Mouse (Mus musculus): ENCODE measurements around the gene Pacsin2.

Gene Pacsin2

DNA sequence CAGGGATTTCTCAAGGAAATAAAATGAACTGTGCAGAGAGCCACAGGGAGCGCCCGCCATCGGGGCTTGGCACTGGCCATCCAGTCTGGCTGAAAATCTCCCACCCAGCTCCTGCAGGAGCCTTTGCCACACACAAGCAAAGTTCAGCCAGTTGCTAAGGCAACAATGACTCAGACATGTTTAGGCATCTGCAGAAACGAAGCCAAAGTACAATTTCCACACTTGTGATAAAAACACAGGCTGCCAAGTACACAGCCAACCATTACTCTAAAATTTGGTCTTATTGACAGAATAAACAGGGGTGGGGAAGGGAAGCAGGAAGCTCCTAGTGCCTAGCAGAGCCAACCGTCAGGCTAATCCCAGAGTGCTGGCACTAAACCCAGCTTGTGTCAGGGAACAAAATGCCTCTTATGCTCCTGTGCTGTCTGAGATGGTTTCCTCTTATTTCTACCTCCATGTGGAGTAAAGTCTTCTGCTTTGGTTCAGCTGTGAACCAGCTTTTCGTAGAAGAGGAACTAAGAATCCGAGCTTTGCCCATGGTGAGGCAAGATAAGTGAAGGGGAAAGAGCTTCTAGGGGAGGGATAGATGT is 12.7 kb downstream of the Pacsin2 start:
- DNase-seq (ENCODE audit: low spot score): no peak

DNA sequence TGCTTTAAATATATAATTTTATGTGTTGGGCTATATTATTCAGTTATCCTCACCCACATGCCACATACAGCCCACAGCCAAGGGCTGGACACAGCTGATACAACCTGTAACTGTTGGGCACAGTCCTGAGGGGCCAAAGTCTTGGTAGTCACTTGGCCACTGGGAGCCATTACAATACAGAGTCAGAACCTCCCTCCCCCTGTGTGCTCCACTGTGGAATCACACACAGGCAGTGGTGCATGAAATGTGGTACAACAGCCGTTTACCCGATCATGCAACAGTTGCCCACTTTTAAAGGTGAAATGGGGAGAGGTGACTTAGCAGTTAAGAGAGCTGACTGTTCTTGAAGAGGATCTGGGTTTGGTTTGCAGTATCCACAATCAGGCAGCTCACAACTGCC is 14.4 kb downstream of the Pacsin2 start:
- DNase-seq (ENCODE audit: low spot score): no peak

DNA sequence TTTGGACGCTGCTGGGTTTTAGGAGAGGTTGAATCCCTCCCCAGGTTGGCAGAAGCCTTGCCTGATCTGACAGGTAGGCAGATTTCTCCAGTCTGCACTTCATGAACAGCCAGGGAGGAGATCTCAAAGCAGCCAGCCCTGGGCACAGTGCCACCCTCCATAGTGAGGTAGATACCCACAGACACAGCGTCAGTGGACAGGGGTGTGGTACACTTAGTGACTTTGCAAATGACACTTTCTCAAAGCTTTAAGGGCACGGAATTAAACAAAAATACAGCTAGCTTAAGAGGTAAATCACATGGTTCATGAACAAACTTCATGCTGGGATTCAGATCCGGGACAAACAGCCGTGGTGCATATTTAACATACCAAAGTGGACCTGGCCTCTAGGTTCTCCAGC is 15.8 kb downstream of the Pacsin2 start:
- DNase-seq (ENCODE audit: low spot score): no peak

DNA sequence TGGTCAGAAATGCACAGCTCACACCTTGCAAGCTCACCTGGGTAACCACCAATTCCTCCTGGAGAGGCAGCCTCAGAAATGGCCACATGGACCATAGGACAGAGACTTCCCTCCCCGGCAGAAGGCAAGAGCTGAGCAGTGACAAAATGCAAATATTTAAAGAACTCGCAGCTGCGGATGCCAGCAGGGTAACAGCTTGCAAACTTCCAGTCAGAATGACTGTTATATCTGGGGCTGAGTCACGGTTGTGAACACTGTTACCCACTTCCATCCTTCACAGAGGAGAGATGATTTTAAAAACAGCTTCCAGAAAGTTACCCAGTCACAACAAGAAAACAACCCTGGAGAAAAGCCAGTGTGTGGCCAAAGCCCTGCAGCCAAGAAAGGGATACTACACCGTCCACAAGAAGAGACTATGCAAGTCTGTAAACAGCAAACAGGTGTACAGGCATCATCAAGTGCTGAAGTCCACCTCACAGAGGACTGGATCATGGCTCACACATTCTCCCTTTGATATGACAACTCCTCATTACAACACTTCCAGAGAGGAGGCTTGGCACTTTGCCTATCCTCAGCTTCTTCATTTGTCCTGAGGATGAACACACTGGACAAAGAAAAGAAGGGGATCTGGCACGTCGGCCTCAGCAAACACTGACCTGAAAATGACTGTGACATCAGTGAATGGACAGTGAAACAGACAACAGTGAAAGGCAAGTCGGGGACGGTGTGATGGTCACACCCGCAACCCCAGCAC is 16.4 kb downstream of the Pacsin2 start:
- DNase-seq (ENCODE audit: low spot score): no peak

DNA sequence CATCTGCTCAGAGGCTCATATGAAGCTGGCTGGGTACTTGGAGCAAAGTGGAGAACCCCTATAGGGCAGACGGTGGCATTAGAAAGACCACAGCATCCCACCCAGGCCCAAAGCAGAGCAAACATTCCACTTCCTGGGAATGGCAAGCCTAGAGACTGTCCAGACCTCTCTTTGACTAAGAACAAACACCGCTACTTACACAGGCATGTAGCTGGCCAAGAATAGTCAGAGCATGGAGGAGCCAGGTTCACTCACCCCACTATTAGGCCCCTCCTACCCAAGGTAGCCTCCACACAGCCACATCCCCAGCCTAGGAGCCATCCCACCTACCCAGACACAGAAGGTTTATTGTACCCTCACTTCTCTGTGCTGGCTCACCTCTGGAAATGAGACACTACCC is 18.5 kb downstream of the Pacsin2 start:
- no peak for DNase-seq (ENCODE audit: low spot score)

DNA sequence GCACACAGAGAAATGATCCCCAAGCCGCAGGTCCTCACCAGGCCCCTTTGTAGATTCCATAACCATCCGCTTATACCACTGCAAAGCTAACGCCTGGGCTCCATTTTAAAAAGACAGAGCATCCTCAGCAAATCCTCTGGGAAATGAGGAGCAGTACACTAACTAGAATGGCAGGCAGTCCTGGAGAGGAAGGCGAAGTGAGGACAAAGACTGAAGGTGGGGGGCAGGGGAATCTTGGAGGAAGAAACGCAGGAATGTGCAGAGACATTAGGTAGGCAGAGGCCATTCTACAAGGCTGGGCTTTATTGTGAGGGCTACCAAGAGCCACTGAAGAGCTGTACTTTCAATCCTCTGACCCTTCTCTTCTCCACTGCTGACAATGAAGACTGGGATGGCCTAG is 19.0 kb downstream of the Pacsin2 start:
- no peak for DNase-seq (ENCODE audit: low spot score)

DNA sequence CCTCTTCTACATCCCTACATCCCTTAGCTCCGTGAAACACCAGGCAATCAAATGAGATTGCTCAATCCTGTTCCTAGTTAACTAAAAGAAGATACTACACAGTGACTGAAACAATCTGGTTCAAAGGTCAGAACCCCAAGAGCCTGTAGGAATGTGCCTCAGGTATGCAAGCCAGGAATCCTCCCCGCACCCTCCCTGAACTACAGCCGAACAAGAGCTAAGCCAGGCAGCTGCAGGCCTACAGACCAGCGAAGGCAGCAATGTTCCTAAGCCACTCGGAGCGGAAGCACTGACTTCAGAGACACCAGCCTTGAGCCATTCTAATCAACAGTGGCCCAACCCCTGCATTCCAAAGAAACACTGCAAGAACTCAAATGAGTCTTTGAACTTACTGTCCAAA is 20.0 kb downstream of the Pacsin2 start:
- DNase-seq (ENCODE audit: low spot score): no peak

DNA sequence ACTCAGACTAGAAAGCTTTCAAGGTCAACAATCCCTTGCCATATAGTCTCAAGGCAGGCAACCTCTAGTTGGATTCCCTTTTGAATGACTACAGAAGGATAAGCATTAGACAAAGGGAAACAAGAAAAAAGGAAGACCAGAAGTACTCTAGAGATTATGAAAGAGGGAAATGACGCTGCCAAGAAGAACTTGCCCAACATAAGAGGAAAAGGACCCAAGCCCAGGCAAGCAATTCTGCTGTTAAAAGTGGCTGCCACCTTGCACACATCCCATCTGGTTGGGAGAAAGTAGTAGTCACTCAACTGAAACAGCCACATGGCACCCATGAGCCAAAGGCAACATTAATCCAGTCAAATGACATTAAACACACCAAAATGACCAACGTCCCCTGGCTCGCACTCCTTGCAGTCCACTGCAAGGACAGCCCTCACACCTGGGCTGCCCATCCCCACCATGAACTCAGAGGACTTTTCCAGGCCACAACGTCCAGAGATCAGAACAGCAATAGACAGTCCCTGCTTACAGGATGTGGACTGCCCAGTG is 21.8 kb downstream of the Pacsin2 start:
- no peak for DNase-seq (ENCODE audit: low spot score)

DNA sequence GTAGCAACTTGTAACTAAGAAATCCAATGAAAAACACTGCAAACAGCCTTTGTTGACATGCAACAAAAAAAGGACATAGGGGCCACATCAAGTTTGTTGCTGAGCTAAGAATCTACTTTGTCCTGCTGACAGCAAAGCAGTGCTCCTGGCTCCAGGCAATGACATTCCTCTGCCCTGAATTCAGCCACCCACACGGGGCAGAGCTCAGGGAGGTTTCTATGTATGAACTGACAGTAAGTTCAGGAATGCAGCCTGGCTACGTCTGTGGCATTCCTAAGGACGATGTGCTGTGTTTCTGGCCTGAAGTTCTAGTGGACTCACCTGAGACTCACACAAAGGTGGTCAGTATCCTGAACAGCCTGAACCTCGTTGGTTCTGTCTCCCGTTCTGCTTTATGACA is 23.7 kb downstream of the Pacsin2 start:
- no peak for DNase-seq (ENCODE audit: low spot score)

DNA sequence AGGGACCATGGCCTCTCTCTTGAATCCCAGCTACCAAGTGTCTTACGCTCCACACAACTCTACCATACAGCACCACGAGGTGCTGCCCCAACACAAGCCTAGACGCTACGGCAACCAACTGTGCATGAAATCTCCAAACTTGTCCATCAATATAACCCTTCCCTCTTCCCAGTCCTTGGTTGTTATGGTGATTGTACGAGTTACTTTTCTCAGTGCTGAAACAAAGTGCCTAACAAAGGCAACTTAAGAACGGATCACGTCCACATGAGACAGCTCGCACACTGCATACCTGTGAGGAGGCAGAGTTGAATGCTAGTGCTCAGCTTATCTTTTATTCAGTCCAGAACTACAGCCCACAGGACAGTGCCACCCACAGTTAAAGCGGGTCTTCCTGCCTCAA is 27.9 kb downstream of the Pacsin2 start:
- no peak for DNase-seq (ENCODE audit: low spot score)

DNA sequence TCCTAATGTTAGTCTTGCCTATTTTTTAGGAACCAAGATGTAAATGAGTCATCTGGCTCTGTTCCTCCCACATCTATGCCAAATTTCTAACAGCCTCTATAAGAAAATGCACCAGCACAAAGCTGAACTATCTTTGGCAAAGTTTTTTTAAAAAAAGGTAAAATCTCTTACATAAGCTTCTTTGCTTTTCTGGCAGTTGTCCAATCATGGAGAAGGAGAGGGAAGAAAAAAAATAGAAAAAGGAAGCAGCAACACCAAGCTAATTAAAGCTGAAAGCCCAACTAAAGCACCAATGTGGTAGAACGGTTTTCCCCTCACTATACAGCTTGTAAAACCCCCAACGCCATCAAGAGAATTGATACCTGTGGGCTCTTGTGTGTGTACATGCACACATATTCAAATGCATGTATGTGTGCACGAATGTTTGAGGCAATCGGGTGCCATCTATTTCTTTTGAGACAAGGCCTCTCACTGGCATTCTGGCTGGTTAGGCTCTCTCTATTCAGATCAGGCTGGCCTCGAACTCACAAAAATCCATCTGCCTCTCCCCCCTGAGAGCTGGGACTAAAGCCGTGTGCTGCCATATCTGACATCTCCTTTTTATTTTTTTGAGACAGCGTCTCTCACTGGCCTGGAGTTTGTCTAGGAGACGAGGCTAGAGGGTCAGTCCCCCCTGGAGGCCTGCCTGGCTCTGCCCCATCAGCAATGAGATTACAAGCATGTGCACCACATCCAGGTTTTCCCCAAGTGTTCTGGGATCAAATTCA is 28.9 kb downstream of the Pacsin2 start:
- no peak for DNase-seq (ENCODE audit: low spot score)

DNA sequence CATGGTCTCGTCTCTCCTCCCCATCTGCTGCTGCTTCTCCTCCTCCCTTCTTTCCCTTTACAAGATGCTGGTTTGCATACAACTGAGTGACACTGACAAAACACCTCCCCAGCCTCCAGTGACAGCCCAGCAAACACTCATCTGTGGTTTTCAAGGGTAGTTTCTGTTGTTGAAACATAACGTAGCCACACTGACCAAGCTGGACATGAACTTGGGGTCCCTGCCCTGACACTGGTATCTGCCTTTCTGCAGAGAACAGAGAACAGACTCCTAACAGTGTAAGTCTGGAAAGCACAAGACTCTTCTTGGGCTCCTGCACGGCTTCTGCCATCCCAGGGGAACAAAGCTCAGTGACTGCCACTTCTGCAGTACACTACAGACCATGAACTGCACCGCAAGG is 29.7 kb downstream of the Pacsin2 start:
- no peak for DNase-seq (ENCODE audit: low spot score)

DNA sequence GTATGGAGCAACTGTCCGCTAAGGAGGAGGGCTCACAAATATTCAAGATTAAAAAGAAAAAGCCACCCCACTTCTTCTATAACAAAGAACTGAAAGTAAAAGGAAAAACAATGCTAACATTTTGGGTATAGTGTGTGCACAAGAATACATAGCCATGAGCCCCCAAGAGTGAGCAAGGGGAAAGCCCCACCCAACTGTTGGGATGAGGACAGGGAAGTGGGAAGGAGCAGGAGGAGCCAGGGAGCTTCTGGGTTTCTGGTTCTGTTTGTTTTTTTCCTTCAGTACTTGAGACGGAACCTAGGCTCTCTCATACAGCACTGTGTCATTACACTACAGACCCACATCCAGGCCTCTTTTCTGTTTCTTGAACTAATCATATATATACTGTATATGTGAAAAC is 31.1 kb downstream of the Pacsin2 start:
- DNase-seq (ENCODE audit: low spot score): no peak

DNA sequence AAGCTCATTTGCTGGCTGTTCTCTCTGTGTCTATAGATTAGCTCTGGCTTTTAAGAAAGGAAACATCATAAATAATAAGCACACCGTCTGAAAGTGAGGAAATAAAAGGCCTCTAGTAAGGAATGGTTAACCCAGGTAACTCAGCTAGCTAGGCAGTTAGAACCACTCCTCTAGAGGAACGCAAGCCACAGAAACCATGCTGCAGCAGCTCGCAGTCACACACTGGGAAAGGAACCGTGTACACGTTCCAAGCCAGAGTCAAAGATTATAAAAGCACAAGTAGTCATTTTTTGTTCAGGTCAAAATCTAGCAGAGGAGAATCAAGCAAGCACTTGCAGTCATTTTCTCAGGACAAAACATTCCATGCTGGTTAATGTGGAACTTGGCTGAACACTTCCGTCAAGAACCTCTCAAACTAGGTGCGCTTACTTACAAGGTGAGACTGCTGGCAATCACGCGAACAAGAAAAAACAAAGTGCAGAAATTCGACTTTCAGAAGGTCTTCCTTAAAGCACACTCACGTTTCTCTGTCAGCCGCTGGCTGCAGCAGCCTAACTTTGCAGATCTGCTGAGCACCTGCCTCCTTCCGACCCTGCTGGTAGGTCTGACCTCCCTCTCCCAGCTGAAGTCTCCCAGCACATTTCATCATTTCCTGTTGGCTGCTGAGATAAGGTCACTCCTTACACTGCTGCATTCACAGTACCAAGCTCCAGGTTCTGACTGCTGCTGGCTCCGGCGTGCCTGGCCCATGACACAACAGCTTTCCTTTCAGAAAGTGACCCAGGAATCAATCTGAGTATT is 32.0 kb downstream of the Pacsin2 start:
- DNase-seq (ENCODE audit: low spot score): no peak

DNA sequence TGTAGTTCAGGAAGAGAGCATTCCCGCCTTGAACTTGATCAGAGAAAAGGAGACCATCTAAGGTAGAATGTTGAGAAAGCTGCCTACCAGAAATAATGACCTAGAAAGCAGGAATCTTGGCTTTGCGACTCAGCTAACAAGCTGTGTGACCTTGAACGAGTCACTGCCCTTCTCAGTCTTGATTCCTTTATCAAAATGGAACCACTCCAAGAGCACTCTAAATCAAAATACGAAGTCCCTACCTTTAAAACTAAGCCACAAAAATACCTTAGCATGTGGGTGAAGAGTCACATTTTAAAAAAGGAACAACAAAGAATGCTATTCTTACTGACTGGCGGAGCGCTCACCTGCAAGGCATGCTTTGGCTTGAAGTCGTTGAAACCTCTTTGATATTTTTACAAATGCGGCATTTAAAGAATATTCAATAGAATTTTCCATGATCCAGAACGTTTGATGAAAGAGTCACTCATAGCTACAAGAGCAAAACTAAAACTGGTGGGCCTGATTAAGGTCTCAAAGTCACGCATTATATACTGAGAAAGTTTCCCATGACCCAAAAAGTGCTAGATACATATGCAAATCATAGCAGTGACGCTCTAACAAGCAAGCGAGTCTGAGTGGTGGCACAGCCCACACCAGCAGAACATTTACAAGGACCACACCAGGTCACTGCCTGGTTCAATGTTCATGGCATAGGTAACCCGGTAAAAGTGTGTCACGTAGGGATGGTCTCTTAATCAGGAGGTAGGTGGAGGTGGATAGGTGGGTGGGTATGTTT is 33.2 kb downstream of the Pacsin2 start:
- no peak for DNase-seq (ENCODE audit: low spot score)

DNA sequence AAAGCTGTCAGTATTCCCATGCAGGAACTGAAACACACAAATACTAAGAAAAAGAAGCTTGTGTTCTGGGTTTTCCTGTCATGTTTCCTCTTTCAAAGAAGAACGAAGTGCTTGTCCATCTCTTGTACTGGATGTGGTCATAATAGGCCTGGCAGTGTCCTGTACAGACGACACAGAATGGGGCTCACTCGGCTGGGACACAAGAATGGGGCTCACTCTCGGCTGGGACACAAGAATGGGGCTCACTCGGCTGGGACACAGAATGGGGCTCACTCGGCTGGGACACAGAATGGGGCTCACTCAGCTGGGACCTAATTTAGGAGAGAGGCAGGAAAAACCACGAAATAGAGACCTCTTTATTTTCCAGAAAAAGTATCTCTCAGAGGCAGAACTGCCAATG is 34.0 kb downstream of the Pacsin2 start:
- DNase-seq (ENCODE audit: low spot score): no peak

DNA sequence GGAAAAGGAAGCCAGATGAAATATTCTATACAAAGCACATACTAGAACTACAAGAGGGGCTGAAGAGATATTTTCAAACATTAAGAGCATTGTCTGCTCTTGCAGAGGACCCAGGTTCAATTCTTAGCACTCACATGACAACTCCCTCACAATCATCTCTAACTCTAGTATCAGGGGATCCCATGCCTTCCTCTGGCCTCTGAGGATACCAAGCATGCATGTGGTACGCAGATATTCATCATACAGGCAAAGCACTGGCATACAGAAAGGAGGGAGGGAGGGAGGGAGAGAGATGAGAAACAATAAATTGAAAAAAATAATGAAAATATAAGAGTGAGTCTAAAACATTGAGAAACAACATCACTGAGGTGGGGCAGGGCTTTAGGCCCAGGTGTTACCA is 35.8 kb downstream of the Pacsin2 start:
- DNase-seq (ENCODE audit: low spot score): no peak

DNA sequence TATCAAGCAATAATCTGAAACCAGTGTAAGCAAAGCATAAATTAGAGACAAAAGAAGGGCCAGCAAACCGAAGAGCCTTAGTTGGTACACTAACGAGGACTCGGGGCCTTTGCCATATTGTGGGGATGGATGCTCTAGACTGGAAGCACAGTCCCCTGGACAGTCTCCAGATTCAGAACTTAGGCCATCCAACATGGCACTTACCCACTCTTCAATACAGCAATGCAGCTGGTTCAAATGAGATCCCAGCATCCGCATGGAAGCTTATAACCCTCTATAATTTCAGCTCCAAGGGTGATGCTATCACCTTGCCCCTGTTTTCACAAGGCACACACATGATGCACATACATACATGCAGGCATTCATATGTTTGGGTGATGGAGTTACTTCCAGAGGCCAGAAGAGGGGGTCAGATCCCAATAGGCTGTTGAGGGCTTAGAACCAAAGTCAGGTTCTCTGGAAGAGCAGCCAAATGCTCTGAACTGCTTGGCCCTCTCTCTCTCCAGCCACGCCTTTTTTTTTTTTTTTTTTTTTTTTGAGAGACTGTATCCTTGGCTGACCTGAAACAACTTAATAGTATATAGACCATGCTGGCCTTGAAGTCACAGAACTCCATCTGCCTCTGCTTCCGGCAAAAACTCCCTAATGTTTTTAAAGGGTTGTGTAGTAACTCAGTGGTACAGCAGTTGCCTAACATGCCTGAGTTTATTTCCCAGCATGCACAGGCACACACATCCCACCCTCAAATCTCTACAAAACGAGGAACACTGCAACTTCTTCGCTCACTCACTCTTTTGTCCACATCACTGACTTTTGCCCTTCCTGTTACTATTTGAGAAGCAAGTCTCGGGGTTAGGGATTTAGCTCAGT is 36.9 kb downstream of the Pacsin2 start:
- no peak for DNase-seq (ENCODE audit: low spot score)

DNA sequence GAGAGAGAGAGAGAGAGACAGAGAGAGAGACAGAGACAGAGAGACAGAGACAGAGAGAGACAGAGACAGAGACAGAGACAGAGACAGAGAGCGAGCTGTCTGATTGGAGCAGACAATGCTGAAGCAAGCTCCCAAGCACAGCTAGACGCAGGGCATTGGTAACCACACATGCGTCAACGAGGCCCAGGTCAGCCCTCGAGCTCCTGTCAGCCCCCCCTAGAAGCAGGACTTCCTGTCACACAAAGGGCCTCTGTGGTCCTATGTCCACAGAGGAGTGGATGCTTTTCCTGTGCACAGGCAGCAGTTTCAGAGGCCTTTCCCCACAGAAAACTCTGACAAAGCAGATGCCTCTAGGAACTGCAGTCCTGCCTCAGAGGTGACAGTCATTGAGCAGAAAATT is 38.6 kb downstream of the Pacsin2 start:
- no peak for DNase-seq (ENCODE audit: low spot score)

DNA sequence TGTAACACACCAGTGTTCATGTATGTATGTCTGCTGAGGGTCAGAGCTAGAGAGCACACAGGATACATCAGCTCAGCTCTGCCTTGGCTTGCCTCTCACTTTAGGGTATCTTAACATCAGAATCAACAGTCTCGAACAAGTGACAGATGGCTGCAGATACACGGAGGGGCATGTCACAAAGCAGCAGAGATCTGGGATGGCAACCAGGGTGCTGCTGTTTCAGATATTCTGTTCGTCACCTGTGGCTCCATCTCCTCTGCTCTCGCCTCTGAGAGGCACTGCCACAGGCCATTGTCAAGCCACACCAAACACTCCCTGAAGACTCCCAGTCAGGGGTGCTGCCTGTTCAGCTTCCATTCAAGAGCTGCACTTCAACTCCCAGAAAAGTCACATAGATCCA is 39.1 kb downstream of the Pacsin2 start:
- DNase-seq (ENCODE audit: low spot score): no peak

Data from layer of hippocampus, adult 9-10 months (tissue).